Mouse (Mus musculus) lung, embryonic 14.5 days (tissue): ENCODE results near the gene Mcpt8. TPM values are rescaled to one million over a fixed set of nuclear protein-coding genes. Genes with fewer than 3 reads are reported as not detected.
"Not testable (repeated sequence)": the region's sequence is repeated elsewhere in the genome, so short reads cannot be mapped to it uniquely, and the experiment has no call there.

Experiments
- ATAC-seq: fragments of 200-750 bp; cut with Nextera tagmentation; 2 replicates; pipeline ENCODE4 v1.8.0; 2017; ENCODE audit warnings: mild to moderate bottlenecking, moderate TSS enrichment, moderate library complexity; ENCODE audit not compliant: insufficient read depth
- DNase-seq: peaks from one replicate; pipeline ENCODE4 v3.0.0-alpha.2; 2015
- H3K27ac ChIP-seq: fragments of 300-500 bp; sonication (generic); 2 replicates; pipeline ENCODE4 v1.5.1; 2014; ENCODE audit warnings: low read depth, mild to moderate bottlenecking, moderate library complexity
- H3K27me3 ChIP-seq: fragments of 300-500 bp; sonication (generic); 2 replicates; pipeline ENCODE4 v1.6.1; 2014; ENCODE audit warnings: low read length, control low read depth; ENCODE audit not compliant: insufficient read depth
- H3K36me3 ChIP-seq: fragments of 300-500 bp; sonication (generic); 2 replicates; pipeline ENCODE4 v1.6.1; 2014; ENCODE audit warnings: control low read depth; ENCODE audit not compliant: insufficient read depth
- H3K4me1 ChIP-seq: fragments of 300-500 bp; sonication (generic); 2 replicates; pipeline ENCODE4 v1.6.1; 2014; ENCODE audit warnings: antibody characterized with exemption, control low read depth; ENCODE audit not compliant: insufficient read depth
- H3K4me2 ChIP-seq: fragments of 300-500 bp; sonication (generic); 2 replicates; pipeline ENCODE4 v1.6.1; 2014; ENCODE audit warnings: mild to moderate bottlenecking
- H3K4me3 ChIP-seq: fragments of 300-500 bp; sonication (generic); 2 replicates; pipeline ENCODE4 v1.5.1; 2014; ENCODE audit warnings: low read depth, low read length
- H3K9ac ChIP-seq: fragments of 300-500 bp; sonication (generic); 2 replicates; pipeline ENCODE4 v1.6.1; 2014
- H3K9me3 ChIP-seq: fragments of 300-500 bp; sonication (generic); 2 replicates; pipeline ENCODE4 v1.6.1; 2016; ENCODE audit warnings: low read depth, low read length, control low read depth
- CTCF ChIP-seq: IDR thresholded peaks from 2 replicates; pipeline ENCODE4 v1.5.1; 2016; ENCODE audit warnings: antibody characterized with exemption, low read depth
- WGBS: fragments of 180-500 bp; shearing (Covaris S2); extraction: QIAGEN DNeasy Blood & Tissue Kit; methylation state at CpG from one replicate; pipeline ENCODE4 v1.1.7; 2014; 5-methylcytosine and 5-hydroxymethylcytosine counted together
- polyA plus RNA-seq: library from polyadenylated mRNA; unstranded; fragments of >200 nt; fragmentation: Nextera tagmentation; extraction: Ambion mirVana; gene quantifications from 2 replicates; pipeline ENCODE4 v1.2.1, GENCODE M21; 2014

Mcpt8 gene
- polyA plus RNA-seq: 0.54 and 2.8 TPM in 2 replicates

DNA sequence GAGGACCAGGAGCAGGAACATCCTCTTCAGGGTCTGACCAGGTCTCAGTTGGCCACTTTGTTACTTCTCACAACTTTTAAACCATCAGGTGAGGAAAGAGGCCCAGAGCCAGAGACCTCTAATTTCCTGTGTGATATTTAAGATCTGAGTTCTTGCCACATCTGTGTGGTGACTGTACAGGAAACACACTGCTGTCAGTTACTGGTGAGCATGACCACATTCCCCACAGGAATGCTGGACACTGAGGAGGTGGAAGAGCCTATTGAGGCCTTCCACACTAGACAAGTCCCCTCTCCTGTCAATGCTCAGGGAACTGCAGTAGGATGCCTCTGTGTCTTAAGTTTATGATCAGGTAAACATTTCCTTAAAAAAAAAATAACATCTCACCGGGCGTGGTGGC lies at the start of gene Mcpt8:
Gene Mcpt8, minus strand, starts transcription at position 107 of the 400 bp plus-strand sequence.
- no peak for ATAC-seq
- no peak within 1 kb of the TSS for H3K4me3 ChIP-seq
- WGBS: 85% methylated on average over 2 of the region's 2 CpGs

DNA sequence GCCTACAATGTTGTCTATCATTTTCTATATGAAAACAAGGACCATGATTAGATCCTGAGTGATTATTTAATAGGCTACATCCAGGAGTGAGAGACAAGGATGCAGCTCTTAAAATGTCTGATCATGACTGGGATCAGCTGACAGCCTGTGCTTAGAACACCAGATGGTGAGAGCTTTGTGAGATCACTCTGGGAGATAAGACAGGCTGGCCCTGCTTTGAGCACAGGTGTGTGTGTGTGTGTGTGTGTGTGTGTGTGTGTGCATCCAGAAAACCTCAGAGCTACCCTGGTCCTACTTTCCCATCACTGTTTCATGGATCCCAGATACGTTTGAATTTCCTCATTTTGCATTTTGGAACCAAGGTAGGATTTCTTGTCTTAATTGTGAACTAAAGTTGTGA lies 48.6 kb upstream of the Mcpt8 start:
- H3K36me3 ChIP-seq, H3K4me3 ChIP-seq, H3K27me3 ChIP-seq, H3K9ac ChIP-seq, H3K4me1 ChIP-seq, H3K9me3 ChIP-seq, H3K4me2 ChIP-seq, H3K27ac ChIP-seq, DNase-seq, ATAC-seq: not testable (repeated sequence)
- WGBS: 59% methylated on average over 1 of the region's 1 CpGs

More for the DNA sequence above, at the start of gene Mcpt8:
- DNase-seq: no peak
- H3K4me1 ChIP-seq: no peaks in the 10 kb centered on the region
- no peak within 1 kb of the TSS for H3K4me2 ChIP-seq
- H3K27me3 ChIP-seq: no peaks in the 10 kb centered on the region
- no peak for TF ChIP-seq CTCF
- H3K9me3 ChIP-seq: no peaks in the 10 kb centered on the region
- no peak within 1 kb of the TSS for H3K9ac ChIP-seq
- no peaks in the 10 kb centered on the region for H3K36me3 ChIP-seq
- H3K27ac ChIP-seq: no peak within 1 kb of the TSS

DNA sequence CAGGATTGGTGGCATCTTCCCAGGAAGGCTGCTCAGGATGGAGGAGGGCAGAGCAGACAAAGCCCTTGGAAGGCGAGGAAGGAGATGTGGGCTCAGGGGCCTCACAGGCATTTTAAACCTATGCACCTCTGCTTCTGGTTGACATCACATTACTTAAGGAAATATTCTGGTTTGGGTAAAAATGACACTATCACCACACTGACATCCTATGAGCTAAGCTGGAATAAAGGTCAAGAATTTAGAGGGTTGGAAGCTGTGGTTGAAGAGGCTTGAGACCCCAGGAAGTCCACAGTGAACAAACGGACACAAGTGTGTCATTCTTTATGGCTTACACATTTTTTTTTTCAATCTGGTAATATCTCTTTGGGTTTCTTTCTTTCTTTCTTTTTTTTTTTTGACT lies 47.4 kb upstream of the Mcpt8 start, which contains the start of gene Gzmd:
Gene Gzmd, minus strand, starts transcription at position 101 of the 400 bp plus-strand sequence.
- 56% methylated on average over 2 of the region's 2 CpGs for WGBS
- not testable (repeated sequence) for H3K36me3 ChIP-seq, H3K4me1 ChIP-seq, DNase-seq, H3K9ac ChIP-seq, H3K27me3 ChIP-seq, H3K4me3 ChIP-seq, H3K4me2 ChIP-seq, ATAC-seq, H3K9me3 ChIP-seq, H3K27ac ChIP-seq

DNA sequence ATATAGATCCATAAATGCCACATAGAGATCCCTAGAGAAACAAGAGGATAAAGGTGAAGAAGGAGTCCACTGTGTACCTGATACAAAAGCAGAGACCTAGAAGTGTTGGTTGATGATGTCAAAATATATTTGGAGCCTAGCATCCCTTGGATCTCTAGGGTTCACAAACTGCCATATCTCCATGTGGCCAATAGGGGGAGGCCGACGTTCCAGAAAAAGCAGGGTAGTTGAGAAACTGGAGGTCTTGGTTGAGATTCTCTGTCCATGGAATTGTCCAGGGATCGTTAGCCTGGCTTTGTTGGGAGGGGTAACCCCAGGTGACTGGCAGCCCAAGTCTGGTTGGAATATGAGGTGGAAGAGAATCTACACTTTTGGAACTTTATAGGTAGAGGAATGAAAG lies 43.3 kb upstream of the Mcpt8 start:
- no peak overlapping the region for H3K4me3 ChIP-seq
- H3K9ac ChIP-seq: no peak overlapping the region
- no peaks in the 10 kb centered on the region for H3K9me3 ChIP-seq
- DNase-seq: peak; percentile 7
- TF ChIP-seq CTCF: peak; percentile 43
- no peak overlapping the region for H3K27ac ChIP-seq
- H3K27me3 ChIP-seq: no peaks in the 10 kb centered on the region
- H3K4me2 ChIP-seq: no peak overlapping the region
- no peak for ATAC-seq
- no peaks in the 10 kb centered on the region for H3K36me3 ChIP-seq
- 53% methylated on average over 3 of the region's 3 CpGs for WGBS
- no peaks in the 10 kb centered on the region for H3K4me1 ChIP-seq

DNA sequence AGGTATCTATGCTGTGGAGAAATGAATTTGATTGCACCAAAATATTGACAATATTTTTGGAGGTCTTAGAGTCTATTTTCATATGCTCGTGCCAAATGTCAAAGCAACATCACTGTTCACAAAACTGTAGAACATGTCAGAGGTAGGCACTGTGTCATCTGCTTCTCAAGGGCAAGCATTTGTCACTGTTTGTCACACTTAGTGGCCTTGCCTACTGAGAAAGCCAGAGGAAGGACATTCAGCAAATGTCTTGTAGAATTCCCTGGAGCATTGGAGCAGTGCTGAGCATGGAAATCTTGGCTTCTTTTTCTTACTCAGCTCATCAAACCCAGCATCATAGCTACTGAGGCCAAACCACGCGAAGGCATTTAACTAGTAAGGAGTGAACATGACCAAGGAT lies 38.4 kb upstream of the Mcpt8 start:
- H3K4me1 ChIP-seq: no peaks in the 10 kb centered on the region
- no peaks in the 10 kb centered on the region for H3K36me3 ChIP-seq
- 76% methylated on average over 3 of the region's 3 CpGs for WGBS
- H3K9me3 ChIP-seq: no peaks in the 10 kb centered on the region
- no peak overlapping the region for H3K4me2 ChIP-seq
- H3K9ac ChIP-seq: no peak overlapping the region
- no peak for DNase-seq
- no peaks in the 10 kb centered on the region for H3K27me3 ChIP-seq
- no peak for TF ChIP-seq CTCF
- no peak overlapping the region for H3K27ac ChIP-seq
- no peak overlapping the region for H3K4me3 ChIP-seq
- no peak for ATAC-seq

DNA sequence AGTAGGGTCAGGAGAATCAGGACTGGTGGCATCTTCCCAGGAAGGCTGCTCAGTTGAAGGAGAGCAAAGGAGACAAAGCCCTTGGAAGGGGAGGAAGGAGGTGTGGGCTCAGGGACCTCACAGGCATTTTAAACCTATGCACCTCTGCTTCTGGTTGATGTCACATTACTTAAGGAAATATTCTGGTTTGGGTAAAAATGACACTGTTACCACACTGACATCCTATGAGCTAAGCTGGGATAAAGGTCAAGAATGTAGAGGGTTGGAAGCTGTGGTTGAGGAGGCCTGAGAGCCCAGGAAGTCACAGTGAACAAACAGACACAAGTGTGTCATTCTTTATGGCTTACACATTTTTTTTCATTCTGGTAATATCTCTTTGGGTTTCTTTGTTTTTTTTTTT lies 35.5 kb upstream of the Mcpt8 start, which contains the start of gene Gzme:
Gene Gzme, minus strand, starts transcription at position 101 of the 400 bp plus-strand sequence.
- Histone ChIP-seq H3K27ac (no peak within 1 kb of the TSS), H3K36me3 (no peaks in the 10 kb centered on the region), H3K9me3 (no peaks in the 10 kb centered on the region), H3K4me2 (no peak within 1 kb of the TSS), H3K9ac (no peak within 1 kb of the TSS), H3K27me3 (no peaks in the 10 kb centered on the region), H3K4me1 (no peaks in the 10 kb centered on the region), H3K4me3 (no peak within 1 kb of the TSS)
- ATAC-seq (no peak), DNase-seq (no peak)
- TF ChIP-seq CTCF: no peak

DNA sequence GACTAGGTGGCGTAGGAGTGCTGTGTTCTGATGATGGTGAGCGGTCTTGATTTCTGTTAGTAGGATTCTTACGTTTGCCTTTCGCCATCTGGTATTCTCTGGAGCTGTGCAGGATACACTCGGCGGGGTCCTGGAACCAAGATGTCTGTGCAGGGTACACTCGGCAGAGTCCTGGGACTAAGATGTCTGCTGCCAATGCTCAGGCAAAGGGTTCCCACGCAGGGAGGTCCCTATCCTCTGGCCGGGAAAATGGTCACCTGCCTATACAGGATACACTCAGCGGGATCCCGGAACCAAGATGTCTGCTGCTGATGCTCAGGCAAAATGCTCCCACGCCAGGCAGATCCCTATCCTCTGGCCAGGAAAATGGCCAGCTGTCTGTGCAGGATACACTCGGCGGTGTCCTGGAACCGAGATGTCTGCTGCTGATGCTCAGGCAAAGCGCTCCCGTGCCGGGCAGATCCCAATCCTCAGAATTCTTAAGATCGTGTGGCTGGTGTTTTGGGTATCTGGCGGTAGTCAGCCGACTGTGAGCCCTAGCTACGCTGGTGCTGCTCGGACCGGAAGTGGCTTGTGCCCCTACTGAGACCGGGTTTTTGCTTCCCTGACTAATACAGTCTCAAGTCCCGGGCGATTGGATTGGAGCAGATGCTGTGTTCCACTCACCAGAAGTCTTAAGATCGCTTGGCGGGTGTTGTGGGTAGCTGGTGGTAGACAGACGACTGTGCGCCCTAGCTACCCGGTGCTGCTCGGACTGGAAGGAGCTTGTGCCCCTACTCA lies 30.6 kb upstream of the Mcpt8 start:
- not testable (repeated sequence) for H3K27me3 ChIP-seq, H3K9me3 ChIP-seq, H3K4me2 ChIP-seq, H3K9ac ChIP-seq, H3K4me3 ChIP-seq, DNase-seq, H3K4me1 ChIP-seq, H3K36me3 ChIP-seq, ATAC-seq, H3K27ac ChIP-seq
- 88% methylated on average over 33 of the region's 33 CpGs for WGBS
